Mouse (Mus musculus) subcutaneous adipose tissue, adult 2 months (tissue): ENCODE results near the gene Olfr1513. TPM values are rescaled to one million over a fixed set of nuclear protein-coding genes. Genes with fewer than 3 reads are reported as not detected.

ENCODE experiments used
- polyA plus RNA-seq: library from polyadenylated mRNA; depleted of rRNA; stranded (reverse); fragments of >200 nt; gene quantifications from 2 replicates; pipeline ENCODE4 v1.2.3, GENCODE M21; 2012; ENCODE audit warnings: low replicate concordance; rRNA removed

Gene Olfr1513
- not detected in 2 replicates for polyA plus RNA-seq

DNA sequence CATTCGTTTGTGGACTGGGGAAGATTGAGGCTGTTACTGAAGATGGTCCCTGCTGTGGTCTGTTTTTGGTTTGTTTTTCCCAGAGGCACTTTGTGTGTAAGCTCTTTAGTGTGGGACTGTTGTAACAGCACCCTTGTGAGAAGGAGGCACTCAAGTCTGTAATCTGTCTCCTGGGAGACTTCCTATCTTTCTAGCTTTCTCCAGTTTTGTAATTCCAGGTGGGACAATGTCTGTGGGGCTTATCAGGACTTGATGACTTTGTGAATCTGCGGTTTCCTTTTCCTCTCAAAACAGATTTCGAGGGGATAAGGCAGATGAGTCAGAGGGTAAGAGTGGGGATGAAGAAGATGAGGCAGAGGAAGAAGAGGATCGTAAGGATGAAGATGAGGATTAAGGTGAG is at the start of gene Olfr1513:
TSS of gene Olfr1513 (minus strand) at position 101 of the 400 bp plus-strand sequence.

DNA sequence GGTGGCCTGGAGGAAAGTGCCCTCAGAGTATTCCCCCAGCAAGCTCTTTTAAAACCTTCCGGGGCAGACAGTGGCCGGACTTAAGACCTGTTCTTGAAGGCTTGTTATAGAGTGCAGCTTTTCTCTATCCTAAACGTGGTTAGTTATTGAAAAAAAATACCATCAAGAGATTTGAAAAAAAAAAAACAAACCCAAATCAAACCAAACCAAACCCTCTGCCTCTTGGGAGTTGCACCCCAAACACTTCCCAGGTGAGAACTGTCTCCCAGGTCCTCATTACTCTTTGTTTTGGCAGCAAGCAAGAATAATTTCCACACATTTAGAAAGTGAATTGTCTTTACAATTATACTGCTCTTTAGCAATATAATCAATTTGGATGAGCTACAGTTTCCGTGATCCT is 41.1 kb upstream of the Olfr1513 start, which contains the start of gene Olfr1511:
TSS of gene Olfr1511 (minus strand) at position 101 of the 400 bp plus-strand sequence.

DNA sequence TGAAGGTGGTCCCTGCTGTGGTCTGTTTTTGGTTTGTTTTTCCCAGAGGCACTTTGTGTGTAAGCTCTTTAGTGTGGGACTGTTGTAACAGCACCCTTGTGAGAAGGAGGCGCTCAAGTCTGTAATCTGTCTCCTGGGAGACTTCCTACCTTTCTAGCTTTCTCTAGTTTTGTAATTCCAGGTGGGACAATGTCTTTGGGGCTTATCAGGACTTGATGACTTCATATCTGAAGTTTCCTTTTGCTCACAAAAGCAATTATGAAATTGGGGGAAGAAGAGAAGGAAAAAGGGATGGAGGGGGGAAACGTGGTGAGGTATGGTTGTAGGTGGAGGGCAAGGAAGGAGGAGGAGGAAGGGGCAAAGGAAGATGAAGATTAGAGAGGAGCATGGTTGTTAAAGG is 22.9 kb upstream of the Olfr1513 start, which contains the start of gene Olfr1512:
TSS of gene Olfr1512 (minus strand) at position 101 of the 400 bp plus-strand sequence.

DNA sequence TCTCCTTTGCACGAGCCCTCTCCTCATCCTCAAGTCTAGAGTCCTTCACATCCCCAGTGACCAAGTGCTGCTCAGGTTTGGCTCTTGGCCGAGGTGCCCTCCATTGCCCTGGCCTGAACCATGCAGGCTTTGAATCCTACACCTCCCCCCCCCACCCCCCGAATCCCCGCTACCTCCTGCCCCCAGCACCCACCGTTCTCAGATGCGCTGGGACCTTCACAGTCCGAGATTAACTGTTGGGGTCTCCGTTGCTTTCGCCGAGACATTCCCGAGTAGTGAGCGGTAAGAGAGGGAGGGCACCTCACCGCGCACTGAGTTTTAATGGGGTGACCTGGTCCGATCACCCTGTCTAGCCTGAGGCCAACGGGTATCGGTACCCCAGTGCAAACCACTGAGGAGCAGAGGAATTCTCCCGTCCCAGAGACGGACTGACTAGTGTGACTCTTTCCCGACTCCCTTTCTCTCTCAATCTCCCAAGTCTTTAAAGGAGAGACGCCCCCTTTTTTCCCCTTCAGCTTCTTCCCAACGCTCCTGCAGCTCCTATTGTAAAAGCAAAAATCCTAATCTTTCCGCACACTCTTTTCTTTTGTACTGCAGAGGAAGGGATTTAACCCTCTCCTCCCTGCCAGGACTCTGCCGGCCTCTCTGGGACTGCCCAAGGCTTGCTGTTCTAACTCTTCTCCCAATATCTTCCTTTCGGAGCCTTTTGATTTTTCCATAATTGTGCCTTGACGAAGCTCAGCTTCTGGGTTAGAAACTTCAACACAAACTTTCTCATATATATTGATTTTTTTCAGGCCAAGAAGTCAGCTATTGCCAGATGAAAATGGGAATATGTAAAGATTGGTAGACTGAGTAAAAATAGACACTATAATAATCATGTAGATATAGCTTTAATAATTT is 28.0 kb downstream of the Olfr1513 start, which contains the start of gene Sall2:
TSS of gene Sall2 (minus strand) at position 853 of the 903 bp plus-strand sequence.

DNA sequence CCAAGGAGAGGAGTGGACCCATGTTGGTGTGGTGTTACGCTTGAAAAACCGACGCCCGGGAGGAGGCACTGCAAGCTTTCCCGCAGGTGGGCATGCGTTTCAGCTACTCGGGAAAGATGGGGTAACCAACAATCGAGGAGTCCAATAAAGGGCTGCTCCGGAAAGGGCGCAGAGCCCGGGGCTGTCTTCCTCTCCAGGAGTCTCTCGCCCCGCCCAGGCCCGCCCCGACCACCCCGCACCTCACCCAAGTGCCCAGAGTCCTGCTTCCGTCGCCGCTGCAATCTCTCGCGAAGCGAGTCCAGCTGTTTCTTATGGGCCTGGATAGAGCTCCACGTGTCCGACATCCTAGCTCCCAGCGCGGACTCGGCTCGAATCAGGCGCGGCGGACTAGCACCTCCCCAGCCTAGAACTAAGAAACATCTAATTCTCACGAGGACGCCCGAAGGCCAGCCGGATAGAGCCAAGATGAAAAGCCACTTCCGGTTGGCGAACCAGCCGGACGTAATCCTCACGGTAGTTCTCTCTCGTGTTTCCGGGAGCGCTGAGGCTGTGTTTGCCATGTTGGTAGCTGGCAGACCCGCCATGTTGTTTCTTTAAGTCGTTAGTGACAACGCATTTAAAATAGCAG is 51.5 kb downstream of the Olfr1513 start, which contains the start of gene Mettl3:
TSS of gene Mettl3 (minus strand) at position 485 of the 628 bp plus-strand sequence.

Other genes with a start within 250 kb of the Olfr1513 start
- gene Rpgrip1, start 245.7 kb downstream of the Olfr1513 start, polyA plus RNA-seq = 1.0 and 2.4 TPM in 2 replicates
- 8.7 and 17.8 TPM in 2 replicates for gene Supt16, start 159.0 kb downstream of the Olfr1513 start, polyA plus RNA-seq
- gene Chd8, start 98.6 kb downstream of the Olfr1513 start, polyA plus RNA-seq = 26.5 and 40.1 TPM in 2 replicates
- 31.8 and 44.0 TPM in 2 replicates for gene Tox4, start 77.3 kb downstream of the Olfr1513 start, polyA plus RNA-seq
- 16.9 and 18.2 TPM in 2 replicates for gene Rab2b, start 76.9 kb downstream of the Olfr1513 start, polyA plus RNA-seq
- gene Mettl3, start 51.3 kb downstream of the Olfr1513 start, polyA plus RNA-seq = 16.8 and 29.3 TPM in 2 replicates
- gene Sall2, start 27.6 kb downstream of the Olfr1513 start, polyA plus RNA-seq = 2.9 and 15.6 TPM in 2 replicates
- not detected in 2 replicates for gene Olfr1512, start 22.8 kb upstream of the Olfr1513 start, polyA plus RNA-seq
- not detected in 2 replicates for gene Olfr1511, start 41.0 kb upstream of the Olfr1513 start, polyA plus RNA-seq
- not detected in 2 replicates for gene Olfr1510, start 58.0 kb upstream of the Olfr1513 start, polyA plus RNA-seq
- gene Olfr1509, start 86.6 kb upstream of the Olfr1513 start, polyA plus RNA-seq = not detected in 2 replicates
- 0.03 TPM in 1 of 2 replicates, not detected in the other for gene Olfr1508, start 111.1 kb upstream of the Olfr1513 start, polyA plus RNA-seq
- gene Olfr1507, start 139.3 kb upstream of the Olfr1513 start, polyA plus RNA-seq = not detected in 2 replicates